Mouse (Mus musculus): ENCODE measurements around the gene Slc2a1. TPM values are rescaled to one million over a fixed set of nuclear protein-coding genes. Genes with fewer than 3 reads are reported as not detected.

Gene Slc2a1
- polyA plus RNA-seq (2015; fragmentation: Nextera tagmentation; extraction: Ambion mirVana) = 119 and 127 TPM in 2 replicates

DNA sequence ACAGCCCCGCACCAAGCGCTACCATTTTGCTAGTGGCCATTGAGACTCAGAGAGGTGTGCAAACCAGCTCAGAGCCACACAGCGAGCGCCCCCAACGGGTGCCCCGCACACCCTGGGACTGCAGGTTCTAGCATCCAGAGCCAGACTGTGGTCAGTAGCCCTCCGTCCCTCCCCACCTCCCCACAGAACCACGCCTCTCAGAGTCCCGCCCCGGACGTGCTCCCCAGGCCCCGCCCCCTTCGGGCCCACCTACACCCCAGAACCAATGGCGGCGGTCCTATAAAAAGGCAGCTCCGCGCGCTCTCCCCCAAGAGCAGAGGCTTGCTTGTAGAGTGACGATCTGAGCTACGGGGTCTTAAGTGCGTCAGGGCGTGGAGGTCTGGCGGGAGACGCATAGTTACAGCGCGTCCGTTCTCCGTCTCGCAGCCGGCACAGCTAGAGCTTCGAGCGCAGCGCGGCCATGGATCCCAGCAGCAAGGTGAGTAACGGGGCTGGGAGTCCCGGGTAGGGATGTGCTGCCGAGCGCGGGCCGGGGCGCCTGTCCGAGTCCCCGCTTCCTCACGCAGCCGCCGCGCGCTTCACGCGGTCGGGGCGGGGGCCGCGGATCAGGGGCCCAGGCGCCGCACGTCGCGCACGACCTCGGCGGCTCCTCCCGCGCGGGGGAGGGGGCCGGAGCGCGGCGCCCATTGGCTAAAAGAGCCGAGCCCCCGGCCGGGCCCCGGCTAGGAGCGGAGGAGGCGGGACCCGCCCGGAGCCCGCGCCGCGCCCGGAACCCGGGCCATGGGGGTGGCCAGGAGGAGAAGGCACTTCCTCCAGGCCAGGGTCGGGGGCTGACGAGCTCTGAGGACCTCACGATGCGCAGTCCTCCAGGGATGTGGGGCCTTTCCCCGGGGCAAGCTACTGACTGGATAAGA is at the start of gene Slc2a1:
TSS of gene Slc2a1 (plus strand) at position 217 of the 914 bp plus-strand sequence.
- H3K9me3 ChIP-seq (replicated peaks) = no peaks in the 10 kb centered on the region
- H3K27me3 ChIP-seq = no peaks in the 10 kb centered on the region
- H3K27ac ChIP-seq = peak within 1 kb of the TSS; percentile 97
- peak; percentile 90 for ATAC-seq (replicated peaks; ENCODE audit: insufficient number of reproducible peaks, insufficient read depth, low FRiP score, low read depth)
- peak within 1 kb of the TSS; percentile 87 for H3K9ac ChIP-seq
- peak within 1 kb of the TSS; percentile 83 for H3K4me3 ChIP-seq
- no peaks in the 10 kb centered on the region for H3K36me3 ChIP-seq
- peak within 1 kb of the TSS; percentile 76 for H3K4me2 ChIP-seq
- under 1% methylated on average over 80 of the region's 88 CpGs for WGBS
- H3K4me1 ChIP-seq (replicated peaks) = peaks cover 67% of the 10 kb centered on the region

DNA sequence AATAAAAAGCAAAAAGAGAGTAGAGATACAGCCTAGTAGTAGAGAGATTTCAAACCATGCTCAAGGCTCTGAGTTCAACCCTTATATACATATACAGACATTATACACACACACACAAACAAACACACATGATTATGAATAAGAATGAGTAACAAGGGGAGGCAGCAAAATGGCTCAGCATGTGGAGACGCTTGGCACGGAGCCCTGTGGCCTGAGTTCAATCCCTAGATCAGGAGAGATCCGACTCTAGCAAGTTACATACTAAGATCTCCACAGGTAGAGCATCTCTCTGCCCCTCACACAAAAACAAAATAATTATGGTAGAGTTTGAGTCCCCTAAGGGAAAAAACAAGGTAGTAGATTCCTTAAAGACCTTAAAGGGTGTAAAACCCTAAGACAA is 41.7 kb upstream of the Slc2a1 start:
- WGBS = 84% methylated on average over 3 of the region's 3 CpGs
- no peaks in the 10 kb centered on the region for H3K27me3 ChIP-seq

DNA sequence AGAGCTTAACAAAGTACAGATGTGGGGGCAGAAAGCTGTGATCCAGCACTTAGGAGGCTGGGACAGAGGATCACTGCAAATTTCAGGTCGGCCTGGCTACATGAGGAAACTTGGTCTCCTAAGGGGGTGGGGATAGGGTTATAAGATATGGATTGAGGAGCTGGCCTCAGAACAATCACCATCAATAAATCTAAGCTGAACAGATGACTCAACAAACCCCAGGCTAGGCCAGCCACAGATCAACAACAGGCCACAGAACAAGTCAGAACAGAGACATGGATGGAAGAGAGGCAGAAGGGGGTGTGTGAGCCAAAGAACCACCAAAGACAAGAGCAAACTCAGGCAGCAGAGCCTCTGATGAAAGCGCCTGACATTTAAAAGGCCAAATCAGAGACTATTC is 41.3 kb upstream of the Slc2a1 start:
- Histone ChIP-seq H3K9ac (no peak overlapping the region), H3K4me3 (no peak overlapping the region), H3K4me2 (no peak overlapping the region), H3K9me3 (replicated peaks) (no peaks in the 10 kb centered on the region), H3K4me1 (replicated peaks) (peaks cover 30% of the 10 kb centered on the region), H3K27ac (no peak overlapping the region), H3K36me3 (no peaks in the 10 kb centered on the region), H3K27me3 (0 out of 2 replicates have a peak, but pooled peaks cover 1% of the 10 kb centered on the region)
- ATAC-seq (replicated peaks; ENCODE audit: insufficient number of reproducible peaks, insufficient read depth, low FRiP score, low read depth) = no peak
- WGBS = 70% methylated on average over 2 of the region's 2 CpGs

More for the DNA sequence above, 41.7 kb upstream of the Slc2a1 start:
- Histone ChIP-seq H3K4me3 (no peak overlapping the region), H3K9ac (no peak overlapping the region), H3K4me1 (replicated peaks) (peaks cover 26% of the 10 kb centered on the region), H3K9me3 (replicated peaks) (no peaks in the 10 kb centered on the region), H3K36me3 (no peaks in the 10 kb centered on the region), H3K4me2 (no peak overlapping the region), H3K27ac (no peak overlapping the region)
- ATAC-seq (replicated peaks; ENCODE audit: insufficient number of reproducible peaks, insufficient read depth, low FRiP score, low read depth) = no peak

DNA sequence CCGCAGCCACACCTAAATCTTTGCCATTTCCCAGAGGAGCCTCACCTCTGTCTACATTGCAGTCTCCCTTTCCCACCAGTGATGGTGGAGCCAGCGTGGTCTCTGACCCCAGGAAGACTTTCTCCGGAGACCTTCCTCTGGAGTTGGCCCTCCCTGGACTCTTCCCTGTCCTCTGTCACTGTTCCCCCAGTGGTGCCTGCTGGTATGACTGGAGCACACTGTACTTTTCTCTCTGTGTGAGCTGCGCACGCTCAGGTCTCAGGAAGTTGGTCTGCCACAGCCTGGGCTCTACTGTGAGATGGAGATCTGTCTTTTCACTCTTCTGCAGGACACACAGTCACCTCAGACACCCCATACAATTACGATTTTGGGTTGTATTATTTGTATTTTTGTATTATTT is 39.6 kb upstream of the Slc2a1 start:
- no peaks in the 10 kb centered on the region for H3K9me3 ChIP-seq (replicated peaks)
- no peaks in the 10 kb centered on the region for H3K36me3 ChIP-seq
- H3K9ac ChIP-seq = no peak overlapping the region
- peaks cover 44% of the 10 kb centered on the region for H3K4me1 ChIP-seq (replicated peaks)
- H3K27me3 ChIP-seq = 0 out of 2 replicates have a peak, but pooled peaks cover 3% of the 10 kb centered on the region
- H3K4me2 ChIP-seq = no peak overlapping the region
- 56% methylated on average over 6 of the region's 6 CpGs for WGBS
- H3K27ac ChIP-seq = no peak overlapping the region
- peak; percentile 41; the same call in 1 of the 2 replicates for ATAC-seq (replicated peaks; ENCODE audit: insufficient number of reproducible peaks, insufficient read depth, low FRiP score, low read depth)
- H3K4me3 ChIP-seq = no peak overlapping the region

DNA sequence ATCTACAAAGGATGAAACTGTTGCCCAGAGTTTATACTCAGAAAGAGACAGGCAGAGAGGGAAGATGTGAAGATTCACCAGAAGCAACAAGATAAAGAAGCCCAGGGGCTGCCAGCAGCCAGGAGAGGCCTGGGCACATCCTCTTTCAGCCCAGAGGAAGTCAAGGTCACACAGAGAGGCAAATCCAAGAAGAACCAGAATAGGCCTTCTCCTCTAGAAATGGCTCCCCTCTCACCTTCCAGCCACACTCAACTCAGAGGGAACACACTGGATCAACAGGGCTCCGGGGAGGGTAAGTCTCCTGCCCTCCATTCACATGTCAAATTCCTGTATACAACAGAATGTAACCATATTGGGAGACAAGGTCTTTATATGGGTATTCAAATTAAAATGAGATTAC is 38.3 kb upstream of the Slc2a1 start:
- ATAC-seq (replicated peaks; ENCODE audit: insufficient number of reproducible peaks, insufficient read depth, low FRiP score, low read depth) = no peak
- Histone ChIP-seq H3K9me3 (replicated peaks) (no peaks in the 10 kb centered on the region), H3K4me3 (no peak overlapping the region), H3K36me3 (no peaks in the 10 kb centered on the region), H3K4me2 (no peak overlapping the region), H3K9ac (no peak overlapping the region), H3K27ac (no peak overlapping the region), H3K4me1 (replicated peaks) (peaks cover 41% of the 10 kb centered on the region), H3K27me3 (0 out of 2 replicates have a peak, but pooled peaks cover 3% of the 10 kb centered on the region)
- WGBS = 72% methylated on average over 1 of the region's 1 CpGs

DNA sequence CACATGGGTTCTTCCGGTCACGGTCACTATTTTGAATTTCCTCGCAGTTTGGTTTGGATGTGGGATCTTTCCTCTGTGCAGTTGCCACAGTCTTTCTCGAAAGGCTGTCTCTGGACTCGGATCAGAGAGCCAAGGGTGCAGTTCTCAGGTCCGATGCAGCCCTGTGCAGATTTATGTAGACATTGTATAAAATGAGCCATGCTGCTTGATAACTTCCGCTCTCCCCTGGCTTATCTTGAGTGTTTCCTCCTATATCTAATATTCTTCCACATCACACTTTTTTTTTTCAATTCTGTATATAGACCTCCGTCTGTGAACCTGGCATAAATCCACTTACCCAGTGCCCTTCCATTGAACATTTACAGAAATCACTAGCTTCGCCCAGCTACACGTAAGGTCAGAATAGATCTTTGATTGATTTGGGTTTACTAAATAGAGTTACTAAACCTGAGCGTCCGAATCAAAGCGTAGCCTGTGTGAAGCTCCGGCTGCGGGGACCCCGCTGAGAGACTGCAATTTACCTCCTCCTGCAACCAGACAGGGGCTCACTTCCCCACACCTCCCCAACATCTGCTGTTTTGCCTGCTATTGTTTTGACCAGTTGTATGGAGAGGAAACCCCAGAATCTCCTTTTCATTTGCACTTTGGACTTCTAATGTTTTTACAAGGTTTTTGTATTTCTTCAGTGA is 37.4 kb upstream of the Slc2a1 start:
- Histone ChIP-seq H3K9ac (no peak overlapping the region), H3K4me2 (peak overlapping the region; percentile 7; the same call in 1 of the 2 replicates), H3K9me3 (replicated peaks) (no peaks in the 10 kb centered on the region), H3K27me3 (0 out of 2 replicates have a peak, but pooled peaks cover 3% of the 10 kb centered on the region), H3K27ac (no peak overlapping the region), H3K4me1 (replicated peaks) (peaks cover 41% of the 10 kb centered on the region), H3K36me3 (no peaks in the 10 kb centered on the region), H3K4me3 (no peak overlapping the region)
- 53% methylated on average over 16 of the region's 16 CpGs for WGBS
- no peak for ATAC-seq (replicated peaks; ENCODE audit: insufficient number of reproducible peaks, insufficient read depth, low FRiP score, low read depth)

DNA sequence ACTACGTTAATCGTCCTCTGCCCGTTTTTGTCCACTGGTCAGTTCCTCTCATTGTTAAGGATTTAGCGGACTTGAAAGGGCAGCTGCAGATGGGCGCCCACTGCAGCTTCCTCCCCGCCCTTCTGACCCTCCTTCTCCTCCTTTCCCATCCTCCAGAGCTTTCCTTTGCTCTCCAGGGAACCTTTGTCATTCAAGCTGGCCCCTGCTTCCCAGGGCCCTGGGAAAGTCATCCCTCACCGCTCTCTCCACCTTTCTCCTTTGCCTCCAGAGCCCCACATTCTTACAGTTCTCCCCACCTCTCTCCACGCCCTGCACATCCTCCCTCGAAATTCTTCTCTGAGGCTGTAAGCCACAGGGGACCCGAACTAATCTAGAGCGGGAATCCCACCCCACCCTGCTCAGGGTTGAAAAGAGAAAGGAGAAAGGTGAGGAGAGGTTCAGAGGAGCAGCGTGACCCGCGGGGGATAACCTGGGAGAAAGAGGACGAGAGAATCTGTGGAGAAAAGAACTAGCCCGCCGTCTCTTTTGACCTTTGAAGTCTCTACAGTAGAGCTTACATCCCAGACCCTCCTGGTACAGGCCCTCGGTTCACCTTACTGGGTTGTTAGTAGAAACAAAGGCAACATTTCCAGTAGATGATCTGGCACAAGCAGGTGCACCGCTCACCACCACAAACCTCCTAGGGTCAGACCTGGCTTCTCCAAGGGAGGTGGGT is 36.7 kb upstream of the Slc2a1 start:
- peaks cover 48% of the 10 kb centered on the region for H3K4me1 ChIP-seq (replicated peaks)
- H3K9ac ChIP-seq = no peak overlapping the region
- WGBS = 33% methylated on average over 19 of the region's 19 CpGs
- H3K9me3 ChIP-seq (replicated peaks) = no peaks in the 10 kb centered on the region
- H3K4me3 ChIP-seq = no peak overlapping the region
- ATAC-seq (replicated peaks; ENCODE audit: insufficient number of reproducible peaks, insufficient read depth, low FRiP score, low read depth) = no peak
- peak overlapping the region; percentile 7; the same call in 1 of the 2 replicates for H3K4me2 ChIP-seq
- H3K27ac ChIP-seq = no peak overlapping the region
- H3K36me3 ChIP-seq = no peaks in the 10 kb centered on the region
- 0 out of 2 replicates have a peak, but pooled peaks cover 3% of the 10 kb centered on the region for H3K27me3 ChIP-seq

DNA sequence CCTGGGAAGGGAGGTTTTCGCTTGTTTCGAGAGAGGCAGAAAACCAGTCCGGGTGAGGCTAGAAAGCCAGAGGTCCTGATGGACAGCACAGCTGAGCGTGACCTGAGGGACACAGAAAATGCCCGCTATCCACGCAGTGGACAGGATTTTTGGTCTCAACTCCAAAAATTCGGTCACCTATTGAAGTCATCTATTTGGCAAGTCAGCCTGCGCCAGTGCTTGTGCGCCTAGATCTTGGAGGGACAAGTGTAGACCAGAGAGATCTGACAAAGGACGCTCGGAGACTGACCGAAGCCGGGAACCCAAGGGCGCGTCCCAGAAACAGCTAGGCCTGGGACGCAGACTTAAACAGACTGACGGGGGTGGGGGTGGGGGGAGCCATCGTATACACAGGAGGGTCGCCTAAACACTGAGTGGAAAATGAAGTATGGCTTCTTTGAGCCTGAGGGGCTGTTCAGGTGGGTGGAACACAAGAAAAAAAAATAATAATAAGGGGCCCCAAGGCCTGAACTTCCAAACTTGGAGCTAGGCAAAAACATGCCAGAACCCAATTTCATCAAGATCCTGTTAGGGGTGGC is 36.1 kb upstream of the Slc2a1 start:
- H3K9ac ChIP-seq = peak overlapping the region; percentile 35; the same call in 1 of the 2 replicates
- no peaks in the 10 kb centered on the region for H3K36me3 ChIP-seq
- peaks cover 55% of the 10 kb centered on the region for H3K4me1 ChIP-seq (replicated peaks)
- H3K4me3 ChIP-seq = no peak overlapping the region
- H3K4me2 ChIP-seq = peak overlapping the region; percentile 47
- no peak for ATAC-seq (replicated peaks; ENCODE audit: insufficient number of reproducible peaks, insufficient read depth, low FRiP score, low read depth)
- no peak overlapping the region for H3K27ac ChIP-seq
- H3K9me3 ChIP-seq (replicated peaks) = no peaks in the 10 kb centered on the region
- H3K27me3 ChIP-seq = 0 out of 2 replicates have a peak, but pooled peaks cover 3% of the 10 kb centered on the region
- 51% methylated on average over 19 of the region's 19 CpGs for WGBS

DNA sequence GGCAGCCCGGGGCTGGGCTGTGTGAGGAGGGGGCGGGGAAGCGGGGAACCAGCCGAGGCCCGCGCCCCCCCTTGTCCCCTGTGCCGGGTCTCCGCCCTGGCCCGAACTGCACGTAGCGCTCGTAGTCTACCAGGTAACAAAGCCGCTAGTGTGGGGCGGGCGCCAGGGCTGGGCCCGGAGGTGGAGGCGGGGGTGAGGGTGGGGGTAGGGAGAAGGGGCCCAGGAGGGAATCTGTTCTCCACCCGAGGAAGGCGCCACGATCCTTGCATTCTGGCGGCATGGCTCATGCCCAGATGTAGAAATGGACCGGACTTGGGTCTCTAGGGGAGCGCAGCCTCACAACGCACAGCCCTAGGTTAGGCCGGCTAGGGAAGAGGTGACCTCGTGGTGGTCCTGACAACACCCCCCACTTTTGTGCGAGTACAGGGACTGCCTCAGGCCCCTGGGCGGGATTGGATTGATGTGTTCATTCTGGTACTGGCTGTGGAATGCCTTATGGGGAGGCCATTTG is 35.5 kb upstream of the Slc2a1 start:
- Histone ChIP-seq H3K27me3 (0 out of 2 replicates have a peak, but pooled peaks cover 3% of the 10 kb centered on the region), H3K9ac (peak overlapping the region; percentile 35; the same call in 1 of the 2 replicates), H3K27ac (no peak overlapping the region), H3K4me3 (no peak overlapping the region), H3K36me3 (no peaks in the 10 kb centered on the region), H3K4me1 (replicated peaks) (peaks cover 59% of the 10 kb centered on the region), H3K4me2 (peak overlapping the region; percentile 47), H3K9me3 (replicated peaks) (no peaks in the 10 kb centered on the region)
- 30% methylated on average over 25 of the region's 28 CpGs for WGBS
- peak; percentile 60 for ATAC-seq (replicated peaks; ENCODE audit: insufficient number of reproducible peaks, insufficient read depth, low FRiP score, low read depth)

DNA sequence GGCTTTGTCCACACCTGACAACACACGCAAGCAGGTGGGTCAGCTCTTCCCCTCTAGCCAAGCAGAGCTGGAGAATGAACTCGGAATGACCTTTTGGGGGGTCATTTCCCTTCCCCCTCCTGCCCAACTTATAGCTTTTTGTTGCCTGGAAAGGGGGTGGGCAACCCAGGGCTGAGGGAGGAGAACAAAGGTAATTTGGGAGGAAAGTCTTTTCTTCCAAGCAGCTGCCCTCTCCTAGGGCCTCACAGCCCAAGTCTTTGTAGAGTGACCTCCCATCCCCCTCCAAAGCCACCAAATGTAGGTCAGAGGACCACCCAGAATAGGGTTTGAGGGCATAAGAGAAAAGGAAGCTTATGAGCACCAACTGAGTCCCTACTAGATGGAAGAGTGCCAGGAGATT is 34.9 kb upstream of the Slc2a1 start:
- no peak overlapping the region for H3K4me2 ChIP-seq
- 67% methylated on average over 2 of the region's 2 CpGs for WGBS

More for the DNA sequence above, 34.9 kb upstream of the Slc2a1 start:
- no peak for ATAC-seq (replicated peaks; ENCODE audit: insufficient number of reproducible peaks, insufficient read depth, low FRiP score, low read depth)
- no peaks in the 10 kb centered on the region for H3K36me3 ChIP-seq
- peaks cover 60% of the 10 kb centered on the region for H3K4me1 ChIP-seq (replicated peaks)
- H3K4me3 ChIP-seq = no peak overlapping the region
- H3K27ac ChIP-seq = no peak overlapping the region
- H3K9ac ChIP-seq = no peak overlapping the region
- no peaks in the 10 kb centered on the region for H3K9me3 ChIP-seq (replicated peaks)
- H3K27me3 ChIP-seq = 0 out of 2 replicates have a peak, but pooled peaks cover 3% of the 10 kb centered on the region
